Mouse (Mus musculus): ENCODE data around the gene 4933428G20Rik.

4933428G20Rik gene

GRCm38 (mm10) chr11:97463166-97463565, 37.0 kb downstream of the 4933428G20Rik start:
- no peak for DNase-seq (ENCODE audit: low spot score in 2 of 2)

- DNase-seq (ENCODE audit: low spot score in 2 of 2), result no peak
These were observed 37.6 kb downstream of the 4933428G20Rik start for GRCm38 (mm10) chr11:97462538-97462937.

GRCm38 (mm10) chr11:97461307-97461820, 38.8 kb downstream of the 4933428G20Rik start:
- no peak for DNase-seq (ENCODE audit: low spot score in 2 of 2)

GRCm38 (mm10) chr11:97457120-97457519, 43.0 kb downstream of the 4933428G20Rik start:
- DNase-seq (ENCODE audit: low spot score in 2 of 2), result no peak

GRCm38 (mm10) chr11:97451625-97452024, 48.5 kb downstream of the 4933428G20Rik start:
- DNase-seq (ENCODE audit: low spot score in 2 of 2), result no peak

- no peak for DNase-seq (ENCODE audit: low spot score in 2 of 2)
These were observed 49.7 kb downstream of the 4933428G20Rik start for GRCm38 (mm10) chr11:97450305-97450922.

GRCm38 (mm10) chr11:97449601-97450293, 50.4 kb downstream of the 4933428G20Rik start:
- DNase-seq (ENCODE audit: low spot score in 2 of 2), result peak; percentile 59 to 66

GRCm38 (mm10) chr11:97448611-97449394, 51.3 kb downstream of the 4933428G20Rik start:
- DNase-seq (ENCODE audit: low spot score in 2 of 2), result no peak

GRCm38 (mm10) chr11:97447979-97448378, 52.2 kb downstream of the 4933428G20Rik start:
- no peak for DNase-seq (ENCODE audit: low spot score in 2 of 2)

- no peak for DNase-seq (ENCODE audit: low spot score in 2 of 2)
These were observed 54.1 kb downstream of the 4933428G20Rik start for GRCm38 (mm10) chr11:97445999-97446511.

GRCm38 (mm10) chr11:97445596-97445995, 54.5 kb downstream of the 4933428G20Rik start:
- DNase-seq (ENCODE audit: low spot score in 2 of 2), result no peak

- DNase-seq (ENCODE audit: low spot score in 2 of 2), result no peak
These were observed 57.1 kb downstream of the 4933428G20Rik start for GRCm38 (mm10) chr11:97442891-97443675.

- no peak for DNase-seq (ENCODE audit: low spot score in 2 of 2)
These were observed 58.4 kb downstream of the 4933428G20Rik start for GRCm38 (mm10) chr11:97441658-97442125.

- no peak for DNase-seq (ENCODE audit: low spot score in 2 of 2)
These were observed 59.0 kb downstream of the 4933428G20Rik start for GRCm38 (mm10) chr11:97441036-97441657.
